ENCODE assay signal across 15 mouse cellular contexts in the genomic region with DNA sequence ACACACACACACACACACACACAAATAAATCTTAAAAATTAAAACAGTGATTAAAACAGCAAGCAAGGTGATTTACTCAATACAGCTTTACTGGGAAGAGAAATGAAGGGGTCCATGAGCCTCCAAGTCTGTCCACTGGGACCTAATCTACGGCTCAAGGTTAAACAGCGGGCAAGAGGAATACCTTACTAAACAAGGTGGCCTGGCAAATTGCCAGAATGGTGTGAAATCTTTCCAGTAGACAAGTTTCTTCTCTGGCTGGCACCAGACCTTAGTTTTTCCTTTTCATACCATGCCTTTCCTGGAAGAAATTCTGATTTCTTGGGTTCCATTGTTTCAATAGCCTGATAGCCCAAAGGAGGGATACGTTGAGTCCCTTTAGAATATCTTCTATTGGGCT. TPM values are rescaled to one million over a fixed set of nuclear protein-coding genes. Genes with fewer than 3 reads are reported as not detected.
DNase-seq lines count a peak whose midpoint lies in the region; ATAC-seq and TF ChIP-seq lines count a peak whose summit lies in the region.
"Had no signal": no experiment of that assay in that cellular context is flagged by ENCODE, and none has a peak within 500 bp of the region (broad histone marks: within the 10 kb centered on the region; RNA-seq: fewer than 3 reads in every experiment).

No protein-coding gene starts in this region.

- H3K4me2 ChIP-seq in heart, embryonic 13.5 days: no peak overlapping the region
- no peak overlapping the region for H3K4me2 ChIP-seq in liver, postnatal 0 days (ENCODE audit: low read depth, low read length)

- H3K36me3 ChIP-seq in heart, embryonic 13.5 days: peaks cover 3% of the 10 kb centered on the region; the same call in 1 of the 2 replicates
- H3K36me3 ChIP-seq in liver, postnatal 0 days (replicated peaks; ENCODE audit: insufficient read depth, low read length): no peaks in the 10 kb centered on the region
- H3K36me3 ChIP-seq: limb, embryonic 10.5 days; neural tube, embryonic 12.5 days had no signal

- H3K9ac ChIP-seq in heart, embryonic 13.5 days: no peak overlapping the region
- no peak overlapping the region for H3K9ac ChIP-seq in liver, postnatal 0 days (replicated peaks)

- no peak overlapping the region for H3K4me3 ChIP-seq in heart, embryonic 13.5 days
- no peak overlapping the region for H3K4me3 ChIP-seq in liver, postnatal 0 days (ENCODE audit: low read depth, low read length)

- no peak for TF ChIP-seq CTCF in liver, postnatal 0 days (IDR thresholded peaks at IDR 0.05; ENCODE audit: low read depth)

- TF ChIP-seq EP300 in liver, postnatal 0 days (IDR thresholded peaks at IDR 0.05; ENCODE audit: low read depth): no peak

- H3K4me1 ChIP-seq in heart, embryonic 13.5 days: peaks cover 37% of the 10 kb centered on the region
- H3K4me1 ChIP-seq in liver, postnatal 0 days (ENCODE audit: insufficient read depth): peaks cover 13% of the 10 kb centered on the region

- DNase-seq in heart, adult 11 months: no peak
- no peak for DNase-seq in liver, postnatal 0 days
- DNase-seq in liver: no peak
- peak; percentile 68 for DNase-seq in kidney, adult 9 months
- DNase-seq in kidney, postnatal 25 days: peak; percentile 75 to 81
- no peak for DNase-seq in spleen, postnatal 14 days (ENCODE audit: low spot score in 2 of 2)
- DNase-seq in right cerebral cortex, postnatal 14 days: no peak
- DNase-seq: adrenal gland, adult 8-10 months; thymus, adult 18-20 months had no signal

- no peaks in the 10 kb centered on the region for H3K9me3 ChIP-seq in heart, embryonic 13.5 days
- no peaks in the 10 kb centered on the region for H3K9me3 ChIP-seq in liver, postnatal 0 days (ENCODE audit: low read length)
- H3K9me3 ChIP-seq: heart, embryonic 10.5 days; limb, embryonic 10.5 days; liver, embryonic 15.5 days; neural tube, embryonic 12.5 days had no signal

- no peaks in the 10 kb centered on the region for H3K27me3 ChIP-seq in heart, embryonic 13.5 days (replicated peaks)
- no peaks in the 10 kb centered on the region for H3K27me3 ChIP-seq in liver, postnatal 0 days (ENCODE audit: insufficient read depth, low read length)
- H3K27me3 ChIP-seq: liver, embryonic 15.5 days; neural tube, embryonic 12.5 days had no signal

- 67% methylated on average over 3 of the region's 3 CpGs for WGBS in heart, embryonic 13.5 days
- WGBS in liver, postnatal 0 days (ENCODE audit: insufficient replicate concordance): 65% methylated on average over 3 of the region's 3 CpGs

- H3K27ac ChIP-seq in heart, embryonic 13.5 days (replicated peaks): peak overlapping the region; percentile 59
- peak overlapping the region; percentile 34; the same call in 1 of the 2 replicates for H3K27ac ChIP-seq in liver, postnatal 0 days (ENCODE audit: low read depth)
- H3K27ac ChIP-seq: macrophage; neural tube, embryonic 12.5 days had no signal

- no peak for ATAC-seq in heart, embryonic 13.5 days (ENCODE audit: extremely low read depth, insufficient number of reproducible peaks, low FRiP score, low TSS enrichment)
- no peak for ATAC-seq in liver, postnatal 0 days

RNA-seq across cellular contexts. Expression of a gene that starts 0.7 kb away (rescaled TPM):
- 70.7 and 73.7 TPM in 2 replicates for polyA plus RNA-seq in heart, embryonic 13.5 days (2015; fragmentation: Nextera tagmentation; extraction: Ambion mirVana)
- 333 and 355 TPM in 2 replicates for polyA plus RNA-seq in liver, postnatal 0 days (2015; fragmentation: Nextera tagmentation; extraction: Ambion mirVana)
- polyA plus RNA-seq: macrophage had no signal

RNA-seq across cellular contexts. Expression of a gene that starts 59.0 kb away (rescaled TPM):
- 26.7 and 29.1 TPM in 2 replicates for polyA plus RNA-seq in heart, embryonic 13.5 days (2015; fragmentation: Nextera tagmentation; extraction: Ambion mirVana)
- 16.2 and 16.9 TPM in 2 replicates for polyA plus RNA-seq in liver, postnatal 0 days (2015; fragmentation: Nextera tagmentation; extraction: Ambion mirVana)

Comparison
In these comparisons a context has a peak if more than half of its experiments do, and no peak if none do; other contexts are left out.
1. DNase-seq: peak in kidney, adult 9 months (single experiment) and kidney, postnatal 25 days (2 of 2); none in heart, adult 11 months (single experiment), liver, postnatal 0 days (single experiment), liver (single experiment), spleen, postnatal 14 days (0 of 2) and right cerebral cortex, postnatal 14 days (single experiment).